Mouse (Mus musculus): ENCODE data around the gene Cib3. TPM values are rescaled to one million over a fixed set of nuclear protein-coding genes. Genes with fewer than 3 reads are reported as not detected.

The Cib3 gene
- polyA plus RNA-seq, 1 experiment from 2014 or later: not detected

DNA sequence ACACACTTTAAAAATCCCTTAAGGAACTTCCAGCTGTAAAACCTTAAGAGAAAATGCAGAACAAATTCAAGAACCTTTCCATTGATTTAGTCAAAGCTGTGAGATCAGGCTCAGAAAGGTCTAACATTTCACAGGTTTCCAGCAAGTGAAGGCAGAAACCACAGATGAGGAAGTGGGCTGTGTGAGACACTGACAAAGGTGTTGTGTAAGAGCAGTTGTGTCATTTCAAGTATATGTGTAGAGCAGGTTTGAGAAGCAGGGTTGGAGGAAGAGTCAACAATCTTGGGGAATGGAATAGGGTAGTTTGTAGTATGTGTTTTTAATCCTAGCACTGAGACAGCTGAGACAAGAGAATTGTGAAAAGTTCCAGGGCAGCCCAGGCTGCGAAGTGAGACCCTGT is 3.2 kb upstream of the Cib3 start:
- Histone ChIP-seq H3K27ac (ENCODE audit: low read depth) (peak overlapping the region; percentile 62; the same call in 1 of the 2 replicates), H3K27me3 (ENCODE audit: insufficient read depth, low read length) (no peaks in the 10 kb centered on the region), H3K4me2 (ENCODE audit: low read depth, low read length) (no peak overlapping the region), H3K9ac (replicated peaks) (no peak overlapping the region; the same call in 1 of the 2 replicates), H3K4me3 (ENCODE audit: low read depth, low read length) (no peak overlapping the region), H3K4me1 (ENCODE audit: insufficient read depth) (peaks cover 9% of the 10 kb centered on the region; the same call in 1 of the 2 replicates), H3K36me3 (replicated peaks; ENCODE audit: insufficient read depth, low read length) (no peaks in the 10 kb centered on the region), H3K9me3 (ENCODE audit: low read length) (no peaks in the 10 kb centered on the region)
- ATAC-seq (no peak), DNase-seq (no peak)
- WGBS (ENCODE audit: insufficient replicate concordance): 28% methylated on average over 1 of the region's 1 CpGs
- peak; percentile 24; the same call in 1 of the 2 replicates for TF ChIP-seq EP300 (IDR thresholded peaks at IDR 0.05; ENCODE audit: low read depth)
- TF ChIP-seq CTCF (IDR thresholded peaks at IDR 0.05; ENCODE audit: low read depth): no peak

DNA sequence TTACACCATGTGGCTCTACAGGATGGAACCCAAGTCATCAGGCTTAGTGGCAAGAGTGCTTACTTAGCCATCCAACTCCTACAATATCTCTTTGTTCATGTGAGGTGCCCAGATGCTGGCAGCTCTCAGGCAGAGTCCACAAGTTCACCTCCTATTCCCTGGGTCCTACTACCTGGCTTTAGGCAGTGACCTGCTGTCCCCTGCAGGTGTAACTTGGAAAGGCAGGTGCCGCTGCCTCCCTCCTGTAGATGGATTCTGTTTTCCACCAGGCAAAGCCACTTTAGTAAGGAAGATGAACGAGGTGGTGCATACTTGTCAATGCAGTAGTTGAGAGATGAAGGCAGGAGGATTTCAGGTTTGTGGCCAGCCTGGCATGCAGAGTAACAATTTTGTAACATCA is 2.4 kb upstream of the Cib3 start:
- DNase-seq (peak; percentile 66), ATAC-seq (no peak)
- H3K4me1 ChIP-seq (ENCODE audit: insufficient read depth): peaks cover 3% of the 10 kb centered on the region; the same call in 1 of the 2 replicates
- no peak overlapping the region for H3K9ac ChIP-seq (replicated peaks)
- no peak overlapping the region for H3K4me2 ChIP-seq (ENCODE audit: low read depth, low read length)
- H3K36me3 ChIP-seq (replicated peaks; ENCODE audit: insufficient read depth, low read length): no peaks in the 10 kb centered on the region
- no peak overlapping the region for H3K4me3 ChIP-seq (ENCODE audit: low read depth, low read length)
- TF ChIP-seq CTCF (IDR thresholded peaks at IDR 0.05; ENCODE audit: low read depth) (peak; percentile 85), EP300 (IDR thresholded peaks at IDR 0.05; ENCODE audit: low read depth) (no peak)
- H3K9me3 ChIP-seq (ENCODE audit: low read length): no peaks in the 10 kb centered on the region
- WGBS (ENCODE audit: insufficient replicate concordance): 34% methylated on average over 2 of the region's 2 CpGs
- no peaks in the 10 kb centered on the region for H3K27me3 ChIP-seq (ENCODE audit: insufficient read depth, low read length)
- peak overlapping the region; percentile 44; the same call in 1 of the 2 replicates for H3K27ac ChIP-seq (ENCODE audit: low read depth)

DNA sequence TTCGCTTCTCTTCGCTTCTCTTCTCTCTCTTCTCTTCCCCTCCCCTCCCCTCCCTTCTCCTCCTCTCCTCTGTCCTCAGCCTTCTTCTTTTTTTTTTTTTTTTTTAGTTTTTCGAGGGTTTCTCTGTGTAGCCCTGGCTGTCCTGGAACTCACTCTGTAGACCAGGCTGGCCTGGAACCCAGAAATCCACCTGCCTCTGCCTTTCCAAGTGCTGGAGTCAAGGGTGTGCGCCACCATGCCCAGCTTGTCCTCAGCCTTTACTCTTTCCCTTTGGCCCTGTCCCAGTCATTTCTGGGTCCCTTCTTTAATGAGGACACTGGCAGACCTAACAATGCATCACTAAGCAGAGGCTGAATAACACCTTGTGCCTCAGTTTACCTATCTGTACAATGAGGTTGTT is 899 bp upstream of the Cib3 start, which contains the start of gene Gm11034:
Gm11034 (minus strand) TSS at position 101 of the 400 bp plus-strand sequence.
- TF ChIP-seq EP300 (IDR thresholded peaks at IDR 0.05; ENCODE audit: low read depth) (no peak), CTCF (IDR thresholded peaks at IDR 0.05; ENCODE audit: low read depth) (no peak)
- no peak for DNase-seq
- no peaks in the 10 kb centered on the region for H3K9me3 ChIP-seq (ENCODE audit: low read length)
- ATAC-seq: no peak
- H3K4me1 ChIP-seq (ENCODE audit: insufficient read depth): peaks cover 3% of the 10 kb centered on the region; the same call in 1 of the 2 replicates
- WGBS (ENCODE audit: insufficient replicate concordance): 76% methylated on average over 4 of the region's 4 CpGs
- H3K4me2 ChIP-seq (ENCODE audit: low read depth, low read length): no peak within 1 kb of the TSS
- no peak within 1 kb of the TSS for H3K27ac ChIP-seq (ENCODE audit: low read depth)
- H3K36me3 ChIP-seq (replicated peaks; ENCODE audit: insufficient read depth, low read length): no peaks in the 10 kb centered on the region
- no peak within 1 kb of the TSS for H3K9ac ChIP-seq (replicated peaks)
- no peaks in the 10 kb centered on the region for H3K27me3 ChIP-seq (ENCODE audit: insufficient read depth, low read length)
- H3K4me3 ChIP-seq (ENCODE audit: low read depth, low read length): no peak within 1 kb of the TSS

DNA sequence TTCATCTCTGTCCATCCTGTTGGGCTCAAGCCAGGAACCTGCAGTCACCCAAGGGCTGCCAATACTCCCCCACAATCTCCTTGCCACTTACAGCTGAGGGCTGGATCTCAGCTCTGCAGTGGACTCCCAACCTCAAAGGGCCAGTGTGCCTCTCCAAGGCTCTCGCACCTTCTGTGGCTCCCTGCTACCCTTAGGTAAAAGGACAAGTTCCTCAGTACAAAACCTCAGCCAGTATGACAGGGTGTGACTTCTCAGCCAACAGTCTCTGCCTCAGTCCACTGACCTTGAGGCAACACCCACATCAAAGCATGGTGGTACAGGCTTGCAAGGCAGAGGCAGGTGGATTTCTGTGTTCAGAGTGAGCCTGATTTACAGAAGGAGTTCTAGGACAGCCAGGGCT is 791 bp downstream of the Cib3 start:
- ATAC-seq (no peak), DNase-seq (no peak)
- H3K4me2 ChIP-seq (ENCODE audit: low read depth, low read length): no peak overlapping the region
- H3K4me3 ChIP-seq (ENCODE audit: low read depth, low read length): no peak overlapping the region
- no peak overlapping the region for H3K9ac ChIP-seq (replicated peaks)
- H3K9me3 ChIP-seq (ENCODE audit: low read length): no peaks in the 10 kb centered on the region
- H3K27ac ChIP-seq (ENCODE audit: low read depth): no peak overlapping the region
- H3K36me3 ChIP-seq (replicated peaks; ENCODE audit: insufficient read depth, low read length): no peaks in the 10 kb centered on the region
- TF ChIP-seq EP300 (IDR thresholded peaks at IDR 0.05; ENCODE audit: low read depth) (no peak), CTCF (IDR thresholded peaks at IDR 0.05; ENCODE audit: low read depth) (no peak)
- peaks cover 2% of the 10 kb centered on the region; the same call in 1 of the 2 replicates for H3K4me1 ChIP-seq (ENCODE audit: insufficient read depth)
- WGBS (ENCODE audit: insufficient replicate concordance): 71% methylated on average over 1 of the region's 1 CpGs
- H3K27me3 ChIP-seq (ENCODE audit: insufficient read depth, low read length): no peaks in the 10 kb centered on the region

DNA sequence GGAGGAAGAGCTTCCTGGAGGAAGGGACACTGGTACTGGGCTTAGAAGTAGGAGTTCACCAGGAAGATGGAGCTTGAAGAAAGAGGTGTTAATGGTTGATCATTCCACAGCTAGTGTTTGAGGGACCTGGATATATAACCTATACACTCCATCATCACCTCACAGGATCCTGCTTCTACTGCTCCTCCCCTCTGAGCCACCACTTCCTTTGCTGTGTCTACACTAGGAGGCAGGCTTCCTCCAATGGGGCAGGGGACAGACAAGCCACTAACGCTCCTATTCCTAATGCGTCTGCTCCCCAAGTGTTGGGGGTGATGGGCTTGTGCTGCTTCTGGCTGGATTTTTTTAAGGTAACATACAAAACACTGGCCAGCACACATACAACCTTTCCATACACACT is 1.9 kb downstream of the Cib3 start:
- no peaks in the 10 kb centered on the region for H3K4me1 ChIP-seq (ENCODE audit: insufficient read depth)
- H3K9ac ChIP-seq (replicated peaks): no peak overlapping the region
- DNase-seq (no peak), ATAC-seq (no peak)
- H3K27me3 ChIP-seq (ENCODE audit: insufficient read depth, low read length): no peaks in the 10 kb centered on the region
- H3K9me3 ChIP-seq (ENCODE audit: low read length): no peaks in the 10 kb centered on the region
- no peak overlapping the region for H3K4me3 ChIP-seq (ENCODE audit: low read depth, low read length)
- H3K36me3 ChIP-seq (replicated peaks; ENCODE audit: insufficient read depth, low read length): no peaks in the 10 kb centered on the region
- no peak overlapping the region for H3K4me2 ChIP-seq (ENCODE audit: low read depth, low read length)
- TF ChIP-seq EP300 (IDR thresholded peaks at IDR 0.05; ENCODE audit: low read depth) (no peak), CTCF (IDR thresholded peaks at IDR 0.05; ENCODE audit: low read depth) (peak; percentile 35)
- WGBS (ENCODE audit: insufficient replicate concordance): 56% methylated on average over 2 of the region's 2 CpGs
- no peak overlapping the region for H3K27ac ChIP-seq (ENCODE audit: low read depth)

DNA sequence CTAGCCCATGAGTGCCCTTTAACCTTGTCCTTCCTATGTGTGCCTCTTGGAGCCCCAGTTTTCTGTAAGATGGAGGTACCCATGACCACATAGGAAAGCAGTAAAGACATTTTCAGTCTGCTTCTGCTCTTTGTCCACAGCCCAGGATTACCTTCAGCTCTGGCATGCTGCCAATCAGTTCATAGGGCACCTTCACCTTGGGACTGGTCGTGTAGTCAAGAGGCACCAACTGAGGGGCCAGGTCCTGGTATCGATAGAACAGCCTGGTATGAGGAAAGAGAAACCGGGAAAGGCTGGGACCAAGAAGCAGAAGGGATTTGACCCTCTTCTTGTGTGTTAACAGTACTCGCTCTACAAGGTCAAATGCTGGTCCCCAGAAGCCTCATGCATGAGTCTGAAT is 2.4 kb downstream of the Cib3 start:
- Histone ChIP-seq H3K4me2 (ENCODE audit: low read depth, low read length) (no peak overlapping the region), H3K9me3 (ENCODE audit: low read length) (no peaks in the 10 kb centered on the region), H3K27me3 (ENCODE audit: insufficient read depth, low read length) (no peaks in the 10 kb centered on the region), H3K9ac (replicated peaks) (no peak overlapping the region), H3K4me1 (ENCODE audit: insufficient read depth) (no peaks in the 10 kb centered on the region), H3K27ac (ENCODE audit: low read depth) (no peak overlapping the region), H3K36me3 (replicated peaks; ENCODE audit: insufficient read depth, low read length) (no peaks in the 10 kb centered on the region), H3K4me3 (ENCODE audit: low read depth, low read length) (no peak overlapping the region)
- DNase-seq: no peak
- TF ChIP-seq CTCF (IDR thresholded peaks at IDR 0.05; ENCODE audit: low read depth) (no peak), EP300 (IDR thresholded peaks at IDR 0.05; ENCODE audit: low read depth) (no peak)
- 57% methylated on average over 4 of the region's 4 CpGs for WGBS (ENCODE audit: insufficient replicate concordance)
- no peak for ATAC-seq
